Mouse (Mus musculus) heart, adult 2 months (tissue): Measurements from ENCODE around the gene Ak7.

Source experiments
- CTCF ChIP-seq: fragments of 200-600 bp; IDR thresholded peaks from 2 replicates; pipeline ENCODE4 v1.8.1; 2022; ENCODE audit warnings: antibody characterized with exemption, mild to moderate bottlenecking, moderate library complexity
- EP300 ChIP-seq: fragments of 200-500 bp; IDR thresholded peaks from 2 replicates; pipeline ENCODE4 v1.6.1; 2011; ENCODE audit warnings: low read depth, low read length, control low read depth; ENCODE audit not compliant: insufficient read depth
- POLR2A ChIP-seq: fragments of 200-500 bp; IDR thresholded peaks from 2 replicates; pipeline ENCODE4 v1.6.1; 2011; ENCODE audit warnings: mild to moderate bottlenecking, low read depth, low read length, control low read depth; ENCODE audit not compliant: insufficient read depth

- TF ChIP-seq POLR2A (peak; percentile 83), CTCF (no peak), EP300 (no peak)
These were observed 78.6 kb downstream of the Ak7 start, which contains the start of gene Papola for GRCm38 (mm10) chr12:105784196-105784999.
